Mouse (Mus musculus): Measurements from ENCODE around the gene Cuedc1.
"Not testable (repeated sequence)": the region's sequence is repeated elsewhere in the genome, so short reads cannot be mapped to it uniquely, and the experiment has no call there.

Gene Cuedc1

DNA sequence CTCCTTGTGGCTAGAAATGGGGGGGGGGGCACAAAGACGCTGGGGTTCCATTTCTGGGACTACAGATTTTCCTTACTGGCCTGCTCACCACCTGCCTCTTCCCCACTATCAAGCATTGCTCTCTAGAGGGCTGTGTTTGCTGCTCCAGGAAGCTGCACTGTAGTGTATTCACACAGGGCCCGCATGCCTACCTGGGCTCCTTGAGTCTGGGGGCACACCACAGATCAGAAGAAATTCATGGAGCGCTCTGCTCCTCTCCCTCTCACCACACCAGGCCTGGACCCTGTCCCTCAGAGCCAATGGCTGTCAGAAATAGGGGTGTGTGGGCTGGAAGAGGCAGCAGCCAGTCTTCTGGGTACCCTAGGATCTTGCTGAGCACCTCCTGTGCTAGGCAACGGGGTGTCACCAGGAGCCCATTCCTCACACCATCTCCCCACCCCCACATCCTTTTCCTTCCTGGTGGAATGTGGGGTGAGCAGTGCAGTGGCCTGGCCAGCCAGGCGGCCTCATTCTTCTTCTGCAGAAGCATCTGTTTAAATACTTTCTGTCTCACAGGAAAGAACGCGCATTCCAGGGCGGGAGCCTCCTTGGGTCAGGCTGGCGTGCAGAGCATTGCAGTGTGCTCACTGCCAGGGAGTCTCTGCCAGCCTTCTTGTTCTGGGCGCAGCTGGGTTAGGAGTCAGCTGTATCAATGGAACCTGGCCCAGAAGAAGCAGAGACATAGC is 74.9 kb downstream of the Cuedc1 start:
- no peak for DNase-seq

DNA sequence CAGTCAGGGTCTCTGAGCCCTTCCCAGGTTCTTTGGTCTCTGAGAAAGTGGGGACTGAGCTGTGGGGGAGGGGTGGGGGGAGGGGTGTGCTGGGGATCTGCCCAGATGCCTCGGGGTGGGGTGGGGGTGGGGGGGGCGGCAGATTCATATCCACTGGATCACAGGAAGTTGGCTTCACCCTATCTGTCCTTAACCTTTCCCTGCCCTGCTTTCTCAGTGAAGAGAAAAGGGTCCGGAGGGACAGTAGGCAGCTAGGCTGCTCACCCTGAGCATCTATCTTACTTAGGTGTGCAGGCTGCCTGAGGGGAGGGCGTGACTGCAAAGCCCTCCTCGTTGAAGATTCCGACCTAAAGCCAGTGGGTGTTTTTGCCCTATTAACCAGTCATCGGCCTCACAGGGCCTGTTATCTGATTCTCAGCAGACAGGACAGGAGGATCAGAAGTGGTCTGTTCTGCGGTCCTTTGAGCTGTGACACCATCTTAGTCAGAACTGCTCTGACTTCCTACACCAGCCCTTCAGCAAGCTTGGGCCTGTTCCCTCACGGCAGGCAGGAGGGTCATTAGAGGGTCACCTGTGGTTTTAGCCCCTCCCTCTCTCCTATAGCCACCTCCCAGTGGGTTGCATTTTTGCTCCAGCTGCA is 75.6 kb downstream of the Cuedc1 start:
- DNase-seq, result no peak

DNA sequence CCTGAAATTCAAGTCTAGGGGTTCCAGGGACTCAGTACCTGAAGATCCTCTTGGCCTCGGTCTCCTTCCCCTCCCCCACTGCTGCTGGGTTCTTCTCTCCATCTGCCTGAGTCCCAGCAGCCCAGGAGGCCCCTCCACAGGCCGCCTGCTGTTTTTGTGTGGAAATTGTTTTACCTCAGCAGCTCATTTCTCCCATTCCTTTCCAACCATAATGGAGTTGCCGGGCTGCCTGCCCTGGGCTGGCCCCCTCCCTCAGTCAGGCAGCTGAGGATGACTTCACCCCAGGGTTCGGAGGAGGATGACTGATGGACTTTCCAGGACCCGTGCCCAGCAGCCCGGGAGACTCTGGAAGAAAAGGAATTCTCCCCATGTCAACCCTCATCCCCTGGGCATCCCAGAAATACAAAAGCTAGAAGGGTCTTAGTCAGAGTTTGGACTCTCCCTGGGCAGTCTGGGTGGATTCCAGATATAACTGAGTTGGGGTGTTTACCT is 82.7 kb downstream of the Cuedc1 start:
- no peak for DNase-seq

DNA sequence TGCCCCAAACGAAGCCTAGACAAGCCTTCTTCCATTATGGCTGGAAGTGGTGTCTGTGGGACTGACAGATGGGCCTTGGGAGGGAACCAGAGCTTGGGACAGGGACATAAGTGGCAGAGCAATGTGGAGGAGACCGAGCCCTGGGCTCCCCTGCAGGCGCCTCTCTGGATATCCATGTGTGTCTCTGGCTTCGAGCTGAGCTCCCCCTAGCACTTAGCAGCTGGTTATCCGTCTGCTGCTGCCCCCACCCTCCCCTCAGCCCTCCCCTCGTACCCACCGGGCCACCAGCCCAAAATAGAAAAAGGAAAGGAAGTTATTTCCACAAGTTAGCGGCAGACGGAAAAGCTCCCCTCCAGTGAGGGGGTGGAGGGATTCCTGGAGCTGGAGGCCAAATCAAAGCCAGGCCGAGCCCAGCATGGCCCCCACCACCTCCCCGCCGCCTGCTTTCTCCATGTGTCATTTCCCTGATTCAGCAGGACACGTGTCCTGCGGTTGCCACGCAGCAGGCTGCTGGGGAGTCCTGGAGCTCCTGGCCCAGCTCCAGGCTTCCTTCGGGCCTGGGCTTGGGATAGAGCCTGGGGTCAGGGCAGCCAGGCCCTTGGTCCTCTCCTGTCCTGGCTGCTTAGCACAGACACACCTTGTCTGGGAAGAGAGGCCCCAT is 83.2 kb downstream of the Cuedc1 start:
- no peak for DNase-seq

DNA sequence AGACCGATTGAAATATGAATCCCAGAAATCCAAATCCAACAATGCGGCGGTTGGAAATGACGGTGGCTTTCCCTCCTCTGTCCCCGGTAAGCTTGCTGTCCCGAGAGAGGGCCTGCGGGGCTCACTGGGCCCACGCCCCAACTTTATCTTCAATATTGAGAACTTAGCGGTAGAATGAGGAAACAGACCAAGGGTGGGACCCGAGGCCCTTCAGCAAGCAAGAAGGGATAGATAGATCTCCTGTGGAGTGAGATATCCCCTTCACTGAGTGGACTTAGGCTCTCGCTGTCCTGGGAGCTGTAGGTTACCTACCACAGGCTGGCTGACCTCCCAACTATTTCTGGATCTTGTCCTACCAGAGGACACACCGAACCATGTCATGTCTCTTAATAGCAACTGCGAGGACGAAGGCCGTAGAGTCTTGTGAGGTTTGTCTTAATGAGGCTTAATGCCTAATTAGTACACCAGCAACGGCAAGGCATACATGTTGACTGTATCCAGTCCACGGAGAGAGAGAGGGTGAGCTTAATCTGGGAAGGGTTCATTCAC is 86.8 kb downstream of the Cuedc1 start:
- DNase-seq, result no peak

DNA sequence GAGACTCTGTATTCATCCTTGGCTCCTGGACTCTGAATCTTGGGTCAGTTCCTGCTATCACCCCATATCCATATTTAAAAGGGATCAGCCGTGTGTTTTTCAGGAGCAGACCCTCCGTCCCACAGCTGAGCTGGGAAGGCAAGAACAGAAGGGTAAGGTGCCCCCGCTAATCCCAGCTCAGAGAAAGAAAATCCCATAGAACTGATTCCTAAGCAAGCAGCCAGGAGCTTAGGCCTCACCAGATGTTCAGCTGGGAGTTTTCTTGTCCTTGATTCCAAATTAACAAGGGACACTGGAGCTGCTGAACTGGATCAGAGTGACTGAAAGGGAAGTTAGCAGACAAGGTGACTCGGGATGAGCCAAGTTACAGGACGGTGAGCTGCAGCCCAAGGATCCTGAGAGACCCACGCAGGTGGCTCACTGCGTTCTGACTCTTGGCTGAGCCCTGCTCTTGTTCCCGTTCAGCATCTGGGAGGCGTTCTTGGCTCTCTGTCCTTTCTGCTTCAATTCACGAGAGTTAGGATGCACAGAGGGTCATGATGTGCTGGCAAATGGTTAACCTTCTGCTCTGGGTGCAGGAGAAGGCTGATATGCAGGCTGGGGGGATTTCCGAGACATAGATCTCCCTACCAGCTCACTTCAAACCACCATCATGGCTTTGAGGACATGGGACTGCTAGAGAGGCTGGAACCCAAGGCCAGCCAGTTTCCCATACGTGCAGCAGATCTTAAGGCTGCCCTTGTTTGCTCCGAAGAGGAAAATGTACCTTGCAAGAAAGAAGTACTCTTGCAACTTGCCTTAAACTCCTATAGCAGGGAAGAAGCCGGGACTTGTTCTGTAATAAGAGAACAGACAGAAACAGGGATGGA is 88.5 kb downstream of the Cuedc1 start:
- DNase-seq, result no peak

DNA sequence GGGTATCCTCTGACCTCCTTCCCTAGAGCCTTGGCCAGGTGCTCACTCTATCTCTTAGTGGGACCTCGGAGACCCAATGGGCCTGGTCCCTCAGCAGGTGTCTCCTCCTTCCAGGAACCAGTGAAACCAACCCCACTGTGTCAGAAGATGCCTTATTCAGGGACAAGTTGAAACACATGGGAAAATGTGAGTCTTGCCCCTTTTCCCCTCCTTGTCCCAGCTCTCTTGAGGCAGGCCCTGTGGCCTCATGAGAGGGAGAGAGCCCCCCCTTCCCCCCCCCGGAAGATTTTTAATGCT is 89.0 kb downstream of the Cuedc1 start:
- no peak for DNase-seq

DNA sequence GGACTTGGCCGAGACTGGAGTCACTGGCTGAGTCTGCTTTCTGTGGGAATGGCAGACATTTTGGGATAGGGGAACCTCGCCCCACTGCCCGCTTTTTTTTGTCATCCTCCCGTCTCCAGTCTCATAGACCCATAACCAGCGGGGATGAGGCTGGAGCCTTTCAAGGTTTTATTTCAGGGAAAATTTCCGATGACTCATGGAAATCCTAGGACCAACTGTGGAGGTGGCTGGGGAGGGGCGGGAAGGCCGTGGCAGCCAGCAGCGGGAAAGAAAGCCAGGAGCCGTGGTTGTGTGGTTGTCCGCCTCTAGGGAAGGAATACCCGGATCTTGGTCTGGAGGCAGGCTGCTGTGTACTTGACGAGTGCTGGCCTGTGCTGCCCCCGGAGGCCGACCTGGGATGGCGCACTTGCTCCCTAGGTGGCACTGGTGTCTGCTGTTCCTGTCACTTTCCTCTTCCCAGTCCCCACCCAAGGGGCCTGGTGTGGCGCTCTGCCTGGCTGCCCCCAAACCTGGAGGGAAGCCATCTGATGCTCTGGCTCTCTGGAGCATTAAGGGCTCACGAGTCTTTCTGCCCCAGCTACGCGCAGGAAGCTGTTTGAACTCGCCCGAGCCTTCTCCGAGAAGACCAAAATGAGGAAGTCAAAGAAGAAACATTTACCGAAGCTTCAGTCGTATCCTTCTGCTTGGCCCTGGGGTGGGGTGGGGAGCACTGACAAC is 89.7 kb downstream of the Cuedc1 start:
- peak; percentile 72 to 77 for DNase-seq

DNA sequence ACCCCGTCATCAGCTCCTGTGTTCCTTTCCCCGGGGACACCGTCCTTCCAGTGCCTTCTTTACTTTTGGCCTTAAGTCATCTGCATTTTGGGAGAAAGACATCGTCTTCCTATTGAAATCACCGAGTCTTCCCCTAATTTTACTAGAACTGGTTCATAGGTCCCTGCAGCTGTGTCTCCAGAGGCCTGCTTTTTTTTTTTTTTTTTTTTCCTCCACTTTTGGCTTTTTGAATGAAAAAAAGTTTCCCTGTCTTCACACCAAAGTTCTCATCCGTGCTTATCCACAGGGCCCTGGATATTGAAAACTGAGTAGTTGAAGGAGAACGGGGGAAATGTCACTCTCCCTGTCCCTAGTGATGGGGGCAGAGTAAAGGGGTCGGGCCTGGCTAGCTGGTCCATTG is 90.4 kb downstream of the Cuedc1 start:
- no peak for DNase-seq

DNA sequence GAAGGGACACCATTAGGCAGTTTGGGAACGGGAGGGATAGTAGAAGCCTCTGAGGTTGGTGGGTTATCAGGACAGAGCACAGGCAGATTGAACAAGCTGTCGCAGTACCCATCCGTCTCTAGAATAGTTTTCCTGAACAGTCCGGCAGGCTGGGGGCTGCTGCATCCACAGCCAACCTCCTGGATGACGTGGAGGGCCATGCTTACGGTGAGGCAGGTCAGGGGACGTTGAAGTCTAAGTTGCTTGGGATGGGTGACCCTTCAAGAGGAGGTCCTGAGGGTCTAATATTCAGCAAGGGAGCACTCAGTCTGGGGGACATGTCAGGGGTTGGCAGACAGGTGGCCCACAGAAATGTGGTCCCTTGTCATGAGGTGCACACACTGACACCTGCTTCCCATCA is 90.8 kb downstream of the Cuedc1 start:
- DNase-seq, result no peak

DNA sequence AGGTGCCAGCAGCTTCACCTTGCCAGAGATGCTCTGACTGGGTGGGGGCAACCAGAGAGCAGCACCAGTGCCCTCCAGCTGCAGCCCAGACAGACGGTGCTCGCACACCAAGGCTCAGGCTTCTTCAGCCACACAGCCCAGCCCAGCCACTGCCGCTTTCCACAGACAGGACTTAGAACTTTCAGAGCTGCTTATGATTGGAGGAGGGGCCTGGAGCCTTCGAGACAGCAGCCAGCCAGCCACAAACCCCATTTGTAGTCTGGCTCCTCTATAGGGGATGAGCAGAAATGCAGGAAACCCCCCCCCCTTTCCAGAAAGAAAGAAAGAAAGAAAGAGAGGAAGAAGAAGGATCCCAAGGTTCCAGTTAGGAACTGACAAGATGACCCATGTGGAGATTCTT is 94.7 kb downstream of the Cuedc1 start:
- no peak for DNase-seq

DNA sequence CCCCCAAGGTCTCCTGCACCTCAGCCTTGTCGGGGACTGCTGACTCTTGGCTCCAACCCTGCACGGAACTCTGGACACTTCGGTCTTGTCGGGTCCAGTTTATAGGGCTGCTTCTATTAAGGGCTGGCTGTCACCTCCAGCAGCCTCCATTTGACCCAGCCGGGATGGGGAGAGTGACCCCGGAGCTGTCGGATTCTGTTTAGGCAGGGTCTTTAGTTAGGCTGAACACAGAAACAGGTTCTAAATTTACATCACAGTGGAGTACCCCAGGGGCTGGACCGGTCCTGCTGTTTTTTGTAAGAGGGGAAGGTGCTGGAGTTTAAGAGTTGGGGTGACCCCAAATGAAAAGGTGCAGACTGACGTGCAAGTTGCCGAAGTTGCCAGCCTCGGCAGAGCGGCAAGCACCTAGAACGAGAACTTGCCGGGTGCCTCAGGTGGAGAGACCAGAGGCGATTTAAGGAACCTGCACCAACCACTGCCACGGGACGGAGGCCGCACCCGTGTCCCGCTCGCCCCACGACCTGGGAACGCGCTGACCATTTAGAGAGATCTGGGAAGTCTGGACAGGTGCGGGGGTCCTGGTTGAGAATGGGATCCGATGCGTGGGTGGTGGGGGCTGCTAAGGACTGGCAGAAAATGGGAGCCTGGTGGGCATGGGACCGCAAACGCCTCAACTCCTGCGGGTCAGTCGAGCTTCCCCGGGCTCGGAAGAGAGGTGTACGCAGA is 95.4 kb downstream of the Cuedc1 start:
- DNase-seq, result no peak

DNA sequence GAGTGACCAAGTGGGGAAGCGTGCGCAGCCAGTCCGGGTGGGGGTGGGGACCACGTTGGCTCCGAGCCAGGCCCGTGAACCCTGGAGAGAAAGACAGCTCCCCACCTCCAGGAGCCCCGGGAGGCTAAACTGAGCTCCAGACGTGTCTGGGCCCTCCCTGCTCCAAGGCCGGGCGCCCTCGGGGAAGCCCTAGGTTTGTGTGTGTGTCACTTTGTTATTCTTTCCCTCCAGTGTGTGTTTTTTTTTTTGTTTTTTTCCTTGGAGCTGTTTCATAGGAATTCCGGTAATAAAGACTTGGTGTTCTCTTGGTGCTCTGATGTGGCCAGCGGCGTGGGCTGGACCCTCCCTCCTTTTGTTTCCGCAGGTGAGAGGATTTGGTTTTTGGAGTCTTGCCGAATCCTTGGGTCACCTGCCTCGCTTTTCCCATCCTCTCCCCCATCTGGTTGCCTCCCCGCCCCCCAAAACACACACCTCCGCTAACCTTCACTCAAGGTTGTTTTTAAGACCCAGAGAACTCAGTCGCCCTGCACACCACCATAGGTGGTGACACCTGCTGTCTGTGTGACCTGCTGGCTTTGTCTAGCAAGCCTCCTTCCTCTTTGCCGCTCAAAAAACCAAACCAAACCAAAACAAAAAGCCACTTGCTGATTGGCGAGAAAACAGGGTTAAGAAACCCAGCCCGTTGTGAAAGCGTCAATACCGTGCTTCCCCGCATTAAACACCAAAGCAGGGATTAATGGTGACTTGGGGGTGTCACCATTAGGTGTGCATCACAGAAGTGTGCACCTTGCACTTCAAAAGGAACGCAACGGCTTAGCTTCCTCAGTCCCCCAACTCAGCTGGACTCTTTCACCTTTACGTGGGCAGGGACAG is 96.2 kb downstream of the Cuedc1 start:
- DNase-seq, result peak in 1 of 2 experiments; percentile 24

DNA sequence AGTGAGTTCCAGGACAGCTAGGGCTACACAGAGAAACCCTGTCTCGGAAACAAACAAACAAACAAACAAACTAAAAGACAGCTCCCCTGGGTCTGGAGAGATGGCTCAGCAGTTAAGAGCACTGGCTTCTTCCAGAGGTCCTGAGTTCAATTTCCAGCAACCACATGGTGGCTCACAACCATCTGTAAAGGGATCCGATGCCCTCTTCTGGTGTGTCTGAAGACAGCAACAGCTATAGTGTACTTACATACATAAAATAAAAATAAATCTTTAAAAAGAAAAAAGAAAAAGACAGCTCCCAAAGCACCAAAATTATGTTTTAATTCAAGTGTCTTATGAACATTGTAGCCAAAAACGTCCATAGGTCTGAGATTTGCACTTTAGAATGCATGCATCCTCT is 97.8 kb downstream of the Cuedc1 start:
- not testable (repeated sequence) for DNase-seq

DNA sequence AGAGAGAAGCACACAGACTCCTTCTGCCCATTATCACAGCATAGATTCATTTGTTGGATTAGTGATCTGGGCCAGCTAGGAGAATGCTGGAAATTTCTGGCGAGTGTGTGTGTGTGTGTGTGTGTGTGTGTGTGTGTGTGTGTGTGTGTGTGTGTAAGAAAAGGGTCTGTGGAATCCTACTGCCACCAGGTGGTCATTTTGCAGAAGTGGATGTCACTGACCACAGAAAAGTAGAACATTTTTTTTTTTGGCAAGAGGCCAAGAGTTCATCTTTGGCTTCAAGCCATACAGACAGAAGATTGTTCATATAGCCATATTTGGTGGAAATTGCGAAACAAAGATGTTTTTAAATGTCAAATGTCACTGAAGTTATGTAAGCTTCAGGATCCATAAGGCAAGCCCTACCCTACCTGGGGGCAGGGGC is 99.3 kb downstream of the Cuedc1 start:
- peak in 1 of 2 experiments; percentile 28 for DNase-seq

DNA sequence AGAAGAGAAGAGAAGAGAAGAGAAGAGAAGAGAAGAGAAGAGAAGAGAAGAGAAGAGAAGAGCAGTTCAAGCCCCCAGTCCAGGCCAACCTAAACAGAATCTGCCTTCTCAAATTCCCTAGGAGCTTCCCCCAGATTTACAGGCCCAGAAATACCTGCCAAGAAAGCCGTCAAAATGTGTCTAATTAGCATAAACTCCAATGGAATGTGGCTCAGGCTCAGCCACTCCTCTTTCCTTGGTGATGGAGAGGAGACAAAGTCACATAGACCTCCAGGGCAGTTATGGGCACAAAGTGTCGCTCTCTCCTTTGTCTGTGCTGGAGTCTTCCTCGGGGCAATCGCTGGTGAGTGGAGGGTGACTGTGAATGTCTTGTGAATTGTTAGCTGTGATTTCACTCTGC is 100.4 kb downstream of the Cuedc1 start:
- no peak for DNase-seq

DNA sequence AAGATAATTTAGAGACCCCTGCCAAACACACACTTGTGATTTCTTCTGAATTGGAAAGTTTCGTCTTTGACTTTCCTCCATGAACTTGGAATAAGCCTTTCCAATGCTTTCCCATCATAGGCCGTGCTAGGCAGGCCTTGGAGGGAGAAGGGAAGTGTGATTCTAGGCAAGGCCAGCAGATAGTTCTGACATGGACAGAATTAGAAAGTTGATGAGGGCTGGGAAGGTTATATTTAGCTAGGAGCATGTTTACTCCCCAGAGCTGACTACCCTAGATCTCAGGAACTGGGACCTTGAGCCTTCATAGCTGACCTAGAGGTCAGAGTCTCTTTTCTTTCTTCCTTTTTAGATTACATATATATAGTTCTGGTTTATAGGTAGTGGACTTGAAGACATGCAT is 103.3 kb downstream of the Cuedc1 start:
- no peak for DNase-seq

DNA sequence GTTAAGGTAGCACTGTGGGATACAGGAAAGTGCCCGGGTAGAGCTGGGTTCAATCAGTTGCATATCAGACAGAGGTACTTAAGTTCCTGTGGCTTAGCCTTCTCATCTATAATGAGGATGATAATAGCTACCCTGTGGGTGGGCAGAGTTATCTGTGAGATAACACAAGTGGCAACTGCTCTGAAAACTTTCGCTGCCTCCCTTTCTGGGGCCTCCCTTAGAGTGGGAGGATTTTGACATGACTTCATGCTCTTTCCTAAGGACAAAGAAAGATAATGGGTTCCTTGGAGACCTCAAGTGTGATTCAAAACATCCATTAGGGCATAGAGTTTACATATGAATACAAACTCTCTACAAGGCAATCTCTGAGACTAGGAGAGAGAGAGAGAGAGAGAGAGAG is 104.2 kb downstream of the Cuedc1 start:
- DNase-seq, result no peak

DNA sequence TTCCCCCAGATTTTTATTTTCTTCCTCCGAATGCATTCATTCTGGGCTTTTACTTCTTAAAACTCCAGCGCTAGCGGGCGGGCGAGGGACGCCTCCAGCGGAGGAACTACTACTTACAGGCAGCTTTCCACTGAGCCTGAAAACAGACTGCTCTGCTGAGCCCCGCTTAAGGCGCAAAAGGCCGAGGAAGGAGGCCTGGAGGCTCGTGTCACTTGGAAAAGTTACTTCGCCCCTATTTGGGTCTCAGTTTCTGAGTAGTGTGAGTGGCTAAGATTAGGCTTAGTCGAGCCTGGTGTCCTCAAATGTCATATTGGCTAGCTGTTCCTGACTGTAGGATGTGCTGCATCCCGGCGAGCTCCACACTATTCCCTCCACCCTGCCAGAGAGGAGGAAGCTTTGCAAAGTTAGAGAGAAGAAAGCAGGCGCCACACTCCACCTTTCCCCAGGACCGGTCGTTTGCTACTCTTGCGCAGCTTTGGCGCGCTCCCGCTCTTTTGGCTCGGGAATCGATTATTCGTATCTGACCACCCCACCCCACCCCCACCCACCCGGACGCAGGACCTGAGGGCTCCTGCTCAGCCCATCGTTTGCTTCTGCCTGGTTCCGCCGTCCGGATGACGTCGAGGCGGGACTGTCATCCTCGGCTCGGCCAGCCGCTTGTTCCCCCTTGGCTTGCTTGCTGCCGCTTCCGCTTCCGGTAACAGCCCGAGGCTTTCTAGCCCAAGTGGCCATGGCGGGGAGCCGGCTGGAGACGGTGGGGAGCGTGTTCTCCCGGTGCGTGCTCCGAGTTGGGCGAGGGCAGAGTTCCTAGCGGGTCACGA is 106.1 kb downstream of the Cuedc1 start, which contains the start of gene Mrps23:
Gene Mrps23 (plus strand): TSS at position 677 of the 821 bp plus-strand sequence.
- peak; percentile 84 to 85 for DNase-seq

Data from spleen, adult 18-20 months (tissue).